Mouse (Mus musculus) left cerebral cortex, adult 11 months (tissue): ENCODE measurements at regions not wholly inside any gene's neighbourhood (a gene's known extent, or its start where the extent isn't known, plus 50 kb on each side); places are given as distances from the start of the nearest gene placed in this dataset.

Experiments
- DNase-seq: peaks from one replicate; pipeline ENCODE4 v3.0.0; 2022; ENCODE audit warnings: low spot score

DNA sequence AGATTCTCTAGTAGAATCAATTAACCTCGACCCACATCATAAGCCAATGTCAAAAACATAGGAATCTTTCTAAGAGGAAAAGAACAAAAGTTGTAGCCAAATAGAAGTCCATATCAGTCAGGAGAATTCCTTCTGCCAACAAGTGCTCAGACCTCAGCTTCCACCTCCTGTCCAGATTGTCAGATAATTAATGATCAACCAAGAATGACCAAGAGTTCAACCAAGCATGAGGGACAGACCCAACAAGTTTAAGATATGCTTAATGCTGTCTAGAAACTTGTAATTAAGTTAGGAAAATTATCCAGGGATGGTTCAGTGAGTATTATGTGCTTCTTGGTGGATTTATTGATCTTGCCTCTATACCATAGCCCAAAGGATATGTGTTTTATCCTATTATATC lies 238.6 kb downstream of the Nedd1 start:
- no peak for DNase-seq

DNA sequence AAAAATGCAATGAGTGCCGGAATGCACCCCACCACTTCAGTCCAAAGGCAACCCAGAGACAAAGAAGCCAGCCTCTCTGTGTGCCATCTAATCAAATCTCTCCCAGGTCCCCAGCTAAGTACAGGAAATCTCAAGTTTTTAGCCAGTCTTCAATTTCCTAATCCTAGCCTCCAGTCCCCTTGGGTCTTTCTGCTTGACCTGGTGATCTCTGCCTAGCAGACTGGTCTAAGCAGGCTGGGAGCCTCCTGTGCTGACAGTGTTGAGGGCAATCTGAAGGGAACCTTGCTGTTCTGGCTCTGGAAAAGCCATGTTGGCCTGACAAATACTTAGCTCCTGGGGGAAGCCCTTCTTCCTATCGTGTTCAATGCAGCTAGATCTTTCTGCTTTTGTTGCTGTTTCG lies 248.9 kb downstream of the Nedd1 start:
- DNase-seq = no peak

DNA sequence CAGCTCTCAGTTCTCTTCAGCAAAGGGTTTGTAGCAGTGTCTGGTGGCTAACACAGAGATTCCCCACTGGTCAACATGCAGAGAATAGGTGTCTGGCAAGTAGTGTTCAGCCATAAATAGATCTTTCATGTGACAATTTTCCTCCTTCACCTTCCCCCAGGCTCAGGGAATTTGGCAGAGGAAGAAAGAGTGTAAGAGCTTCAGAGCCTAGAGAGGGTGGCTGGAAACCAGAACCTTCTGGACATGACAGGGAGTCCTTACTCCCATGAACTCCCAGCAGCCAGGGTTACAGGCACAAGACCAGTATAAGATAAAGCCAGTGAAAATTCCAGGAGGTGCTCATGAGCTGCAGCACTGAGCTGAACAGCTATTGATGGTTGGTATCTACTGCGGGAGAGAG lies 251.1 kb downstream of the Nedd1 start:
- no peak for DNase-seq

DNA sequence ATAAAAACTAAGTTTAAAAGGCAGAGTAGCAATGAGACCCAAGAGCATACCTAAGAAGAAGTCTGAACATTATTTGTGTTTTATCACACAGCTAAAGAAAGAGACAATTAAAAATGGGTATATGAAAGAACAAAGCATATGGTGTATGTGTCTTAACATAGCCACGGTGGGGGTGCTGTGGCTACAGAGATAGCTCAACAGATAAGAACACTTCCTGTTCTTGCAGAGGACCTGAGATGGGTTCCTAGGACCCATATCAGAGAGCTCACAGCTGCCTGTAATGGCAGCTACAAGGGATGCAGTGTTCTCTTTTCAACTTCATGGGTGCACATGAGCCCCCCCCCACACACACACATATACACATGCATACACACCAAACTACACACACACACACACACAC lies 267.0 kb downstream of the Nedd1 start:
- no peak for DNase-seq

DNA sequence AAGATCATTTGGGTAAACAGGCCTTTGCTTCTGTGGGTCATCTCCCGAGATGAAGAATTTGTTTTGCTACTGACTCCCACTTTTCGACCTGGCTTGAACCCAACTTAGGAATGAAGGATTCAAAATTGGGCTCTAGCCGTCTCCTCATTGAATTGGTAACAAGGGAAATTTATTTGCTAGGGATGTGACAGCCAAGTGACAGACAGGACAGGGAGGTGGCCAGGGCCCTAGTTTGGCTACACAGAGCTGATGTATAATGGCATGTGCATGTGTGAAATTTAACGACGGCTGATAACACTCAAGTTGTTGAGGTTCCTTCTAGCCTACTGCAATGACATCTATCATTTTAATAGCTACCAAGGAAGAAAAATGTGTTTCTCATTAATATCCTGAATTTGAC lies 268.7 kb downstream of the Nedd1 start:
- no peak for DNase-seq

DNA sequence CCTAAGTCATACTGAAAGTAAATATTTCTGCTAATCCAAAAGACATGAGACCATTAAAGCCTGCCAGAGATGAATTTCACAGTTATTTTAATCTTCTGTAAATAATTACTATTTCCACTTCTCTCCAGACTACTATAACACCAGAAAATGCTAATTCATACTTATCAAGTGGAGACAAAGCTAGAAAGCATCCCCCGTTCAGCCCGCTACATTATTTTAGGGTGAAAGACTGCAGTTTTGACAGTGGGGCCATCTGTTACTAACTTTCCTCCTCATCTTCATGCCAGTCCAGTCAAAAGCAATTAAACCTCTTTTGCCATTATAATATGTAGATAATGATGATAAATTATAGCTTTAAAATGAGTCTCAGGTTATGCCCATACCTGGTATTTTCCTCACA lies 276.3 kb downstream of the Nedd1 start:
- DNase-seq = no peak

DNA sequence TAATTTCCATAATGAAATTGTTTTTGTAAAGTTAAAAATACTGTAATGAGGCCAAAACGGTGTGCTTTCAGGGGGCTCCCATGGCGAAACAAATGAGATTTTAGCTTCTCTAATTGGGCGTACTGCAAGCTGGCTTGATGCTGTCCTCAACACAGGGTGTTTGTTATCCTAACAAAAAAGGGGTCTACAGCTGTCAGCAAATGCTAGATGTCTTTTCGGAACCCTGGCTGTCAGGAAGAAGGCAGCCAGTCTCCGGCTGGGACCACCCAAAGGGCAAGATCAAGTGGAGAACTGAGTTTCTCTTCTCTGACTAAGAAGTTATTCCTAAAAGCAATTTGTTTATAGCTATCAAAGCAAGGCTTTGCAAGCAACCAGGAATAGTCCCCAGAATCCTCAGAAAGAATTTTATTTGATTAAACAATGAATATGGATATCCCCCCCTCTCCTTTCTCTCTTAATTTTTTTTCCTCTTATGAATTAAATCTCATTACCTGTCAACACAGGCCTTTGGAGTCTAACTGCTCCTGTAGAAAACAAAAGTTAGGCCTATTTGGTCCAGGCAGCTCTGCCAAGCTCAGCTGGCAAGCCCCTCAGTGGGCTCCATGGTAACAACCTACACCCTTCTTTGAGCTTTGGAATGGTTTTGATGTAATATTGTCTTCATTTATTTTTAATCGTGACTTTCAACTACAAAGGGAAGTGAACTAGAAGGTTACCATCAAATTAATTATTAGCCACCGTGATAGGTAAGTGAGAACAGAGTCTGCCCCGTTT lies 283.4 kb downstream of the Nedd1 start:
- no peak for DNase-seq

DNA sequence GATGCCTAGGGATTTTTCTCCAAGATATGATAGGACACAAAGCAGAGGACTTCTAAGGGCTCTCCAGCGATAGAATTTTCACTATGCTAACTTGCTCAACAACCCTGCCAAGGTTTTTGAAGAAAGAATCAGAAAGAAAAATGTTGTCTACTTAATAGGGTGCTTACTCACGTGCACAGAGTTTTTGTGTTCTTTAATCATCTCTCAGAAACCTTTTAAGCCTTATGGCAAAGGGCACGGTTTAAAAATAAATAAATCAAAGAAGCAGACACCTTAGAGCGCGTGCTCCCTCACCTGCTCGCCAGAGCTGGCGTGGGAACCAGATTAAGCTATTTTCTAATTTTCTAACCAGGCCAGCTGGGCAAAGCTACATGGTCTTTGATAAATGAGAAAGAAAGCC lies 293.0 kb downstream of the Nedd1 start:
- DNase-seq = no peak

DNA sequence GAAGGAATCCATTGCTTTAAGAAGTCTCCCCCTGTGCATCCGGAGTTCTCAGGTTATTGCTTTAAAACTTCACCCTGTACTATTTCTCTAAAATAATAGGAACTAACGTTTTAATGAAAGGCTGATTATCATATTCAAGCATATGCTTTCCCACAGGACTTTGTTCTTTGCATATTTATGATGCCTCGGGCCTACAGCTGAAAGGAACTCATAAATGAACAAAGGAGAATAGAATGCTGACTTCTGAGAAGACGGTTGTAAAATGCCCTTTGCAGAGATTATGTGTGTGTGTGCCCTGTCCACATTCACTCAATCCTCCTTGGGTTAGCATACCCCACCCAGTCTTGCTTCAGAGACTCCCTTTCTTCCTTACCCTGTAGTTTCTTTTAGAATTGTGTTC lies 294.2 kb downstream of the Nedd1 start:
- DNase-seq = no peak

DNA sequence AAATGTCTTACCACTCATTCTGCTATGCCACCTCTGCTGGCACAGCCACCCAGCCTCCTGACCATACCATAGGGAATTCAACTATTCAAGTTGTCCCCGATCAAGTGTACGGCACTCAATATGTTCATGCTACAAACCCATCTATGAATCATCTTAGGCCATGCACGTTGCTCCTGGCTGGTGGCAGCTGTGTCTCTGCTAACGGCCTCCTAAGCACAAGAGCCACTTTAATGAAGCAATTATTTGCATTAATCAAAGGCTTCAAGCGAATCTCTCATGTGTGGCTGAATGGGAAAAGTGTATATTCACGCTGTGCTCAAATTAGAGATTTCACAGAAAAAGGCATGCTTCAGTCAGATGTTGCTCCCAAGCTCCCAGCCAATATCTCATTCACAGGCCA lies 295.8 kb downstream of the Nedd1 start:
- no peak for DNase-seq

DNA sequence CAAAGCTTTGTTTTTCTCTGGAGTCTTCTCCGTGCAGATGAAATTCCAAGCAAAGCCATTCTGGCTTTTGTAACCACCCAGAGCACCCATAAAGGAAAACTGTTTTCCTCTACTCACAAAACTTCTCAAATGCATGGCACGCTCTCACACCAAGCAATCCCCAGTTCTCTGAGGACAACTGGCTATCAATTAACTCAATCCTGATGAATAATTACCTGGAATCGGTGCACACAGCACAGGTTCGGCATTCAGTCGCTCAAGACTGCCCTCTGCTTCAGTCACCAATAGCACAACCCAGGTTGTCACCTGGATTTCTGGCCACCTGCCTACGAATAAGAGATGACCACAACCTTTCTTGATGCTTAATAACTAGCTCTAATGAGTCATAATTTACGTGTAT lies 309.5 kb downstream of the Nedd1 start:
- DNase-seq = no peak

DNA sequence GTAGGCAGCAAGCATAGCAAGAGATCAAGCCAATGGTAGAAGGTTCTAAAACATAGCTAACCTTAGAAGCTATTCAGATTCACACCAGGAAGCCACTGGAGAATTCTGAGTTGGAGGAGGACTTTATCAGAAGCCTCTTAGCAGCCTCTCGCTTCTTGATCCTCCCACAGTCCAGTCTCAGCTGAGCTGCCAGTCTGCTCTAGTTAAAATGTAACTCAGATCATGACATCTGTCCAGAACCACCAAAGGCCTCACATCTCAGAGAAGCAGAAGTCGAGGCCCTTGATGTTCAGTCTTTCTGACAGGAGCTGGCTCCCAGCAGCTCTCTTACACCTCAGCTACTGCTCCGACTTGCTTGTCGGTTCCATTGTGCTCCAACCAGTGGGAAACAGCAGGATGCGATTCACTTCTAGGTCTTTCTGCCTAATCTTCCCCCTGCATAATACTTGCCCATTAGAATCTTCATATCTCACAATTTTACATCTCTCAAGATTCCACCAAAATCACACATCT lies 311.4 kb downstream of the Nedd1 start:
- no peak for DNase-seq

DNA sequence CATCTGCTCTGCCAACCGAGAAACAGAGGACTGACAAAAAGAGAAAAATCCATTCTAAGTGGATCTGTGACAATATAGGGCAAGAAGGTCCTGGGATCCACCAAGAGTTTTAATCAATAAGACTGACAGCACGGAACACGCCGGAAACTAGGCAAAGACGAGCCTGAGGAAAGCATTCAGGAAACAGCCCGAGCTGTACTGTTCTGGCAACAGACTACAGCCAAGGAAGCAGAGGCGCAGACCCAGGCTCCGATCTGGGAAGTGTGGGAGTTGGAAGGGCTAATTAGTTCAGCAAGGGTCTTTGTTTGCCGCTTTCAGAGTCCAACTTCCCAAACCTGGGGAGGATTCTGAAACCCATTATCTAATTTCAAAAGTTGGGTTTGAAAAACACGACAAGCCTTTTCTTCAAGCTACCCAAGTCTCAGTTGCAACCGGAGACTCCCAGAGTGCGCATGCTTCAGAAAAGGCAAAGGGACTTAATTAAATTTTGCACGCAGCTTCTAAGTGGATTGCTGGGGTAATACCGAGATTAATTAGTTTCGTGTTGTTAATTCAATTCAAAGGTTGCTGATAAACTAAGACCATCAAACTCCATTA lies 317.4 kb downstream of the Nedd1 start:
- DNase-seq = no peak

DNA sequence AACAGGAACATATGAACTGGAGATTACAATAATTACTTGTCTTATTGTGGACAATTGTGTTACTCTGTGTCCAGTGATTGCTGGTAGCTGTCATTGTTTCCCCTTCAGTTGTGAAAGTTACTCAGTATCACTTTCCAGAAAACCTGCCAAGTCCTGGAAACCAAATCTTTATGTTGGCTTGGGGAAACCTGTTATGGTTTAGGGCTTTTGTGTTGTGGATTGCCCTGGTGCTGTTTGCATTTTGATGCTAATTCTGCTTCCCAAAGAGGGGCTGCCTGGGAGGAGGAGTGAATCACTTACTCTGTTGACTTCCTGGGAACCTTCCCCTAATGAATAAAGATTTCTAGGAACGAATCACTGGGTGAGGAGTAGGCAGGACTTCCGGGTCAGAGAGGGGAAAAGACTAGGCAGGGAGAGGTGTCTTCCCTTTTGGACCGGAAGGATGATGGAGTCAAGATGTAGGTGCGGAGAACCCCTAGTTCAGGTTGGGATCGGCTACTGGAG lies 321.6 kb downstream of the Nedd1 start:
- DNase-seq = no peak

DNA sequence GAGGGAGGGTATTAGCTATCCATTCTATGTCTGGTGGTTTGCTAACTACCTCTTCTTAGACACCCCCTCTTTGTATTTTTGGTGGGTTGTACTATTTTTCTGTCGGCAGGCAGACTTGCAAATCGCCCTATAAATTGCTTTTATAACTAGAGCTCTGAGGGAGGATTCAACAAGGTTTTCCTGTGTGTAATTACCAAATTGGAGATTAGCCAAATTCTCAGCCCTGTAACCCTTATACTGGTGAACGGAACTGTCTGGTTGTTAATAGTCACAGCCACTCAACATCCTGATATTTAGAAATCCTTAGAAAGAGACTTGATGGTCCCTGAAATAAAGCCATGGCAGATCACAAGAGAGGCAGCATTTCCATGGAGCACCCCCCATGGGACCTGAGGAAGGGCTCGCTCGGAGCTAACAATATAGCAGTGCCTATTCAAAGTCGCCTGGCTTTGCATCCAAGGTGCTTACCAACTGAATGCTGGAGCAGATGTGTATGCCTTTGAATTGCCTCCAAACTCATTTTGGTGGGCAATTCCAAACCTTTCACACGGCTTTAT lies 333.0 kb downstream of the Nedd1 start:
- no peak for DNase-seq

DNA sequence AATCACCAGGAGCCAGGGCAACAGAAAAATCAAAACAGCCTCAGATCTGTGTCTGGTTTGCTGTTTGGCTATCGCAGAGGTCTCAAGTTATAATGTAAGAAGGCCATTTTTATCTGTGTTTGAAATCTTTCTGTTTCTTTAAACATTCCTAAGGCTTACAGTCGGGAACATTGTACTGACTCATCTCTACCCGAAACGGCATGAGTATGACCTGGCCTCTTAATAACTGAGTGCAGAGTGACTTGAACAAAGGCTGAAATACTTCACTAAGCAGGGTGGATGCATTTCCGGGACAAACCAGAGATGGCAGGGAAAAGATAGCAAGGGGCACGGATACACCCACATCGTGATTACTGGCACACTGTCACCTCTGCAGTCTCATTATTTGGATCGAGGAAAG lies 355.1 kb downstream of the Nedd1 start:
- DNase-seq = no peak

DNA sequence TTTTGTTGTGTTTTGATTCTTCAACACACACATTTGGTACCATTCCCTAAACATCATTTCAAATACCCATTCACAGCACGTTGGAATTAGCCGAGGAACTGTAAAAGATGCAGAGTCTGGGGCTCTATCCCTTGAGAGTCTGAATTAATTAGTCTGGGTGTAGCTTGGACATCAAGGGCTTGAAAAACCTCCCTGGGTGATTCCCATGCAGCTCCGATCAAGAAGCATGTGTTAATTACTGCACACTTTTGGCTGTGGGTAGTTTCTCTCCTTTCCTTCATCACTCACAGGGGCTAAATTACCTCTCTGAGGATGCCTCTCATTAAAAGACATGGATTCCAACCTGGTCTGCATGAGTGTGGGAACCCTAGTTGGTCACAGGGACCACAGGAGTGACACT lies 365.5 kb downstream of the Nedd1 start:
- DNase-seq = no peak

DNA sequence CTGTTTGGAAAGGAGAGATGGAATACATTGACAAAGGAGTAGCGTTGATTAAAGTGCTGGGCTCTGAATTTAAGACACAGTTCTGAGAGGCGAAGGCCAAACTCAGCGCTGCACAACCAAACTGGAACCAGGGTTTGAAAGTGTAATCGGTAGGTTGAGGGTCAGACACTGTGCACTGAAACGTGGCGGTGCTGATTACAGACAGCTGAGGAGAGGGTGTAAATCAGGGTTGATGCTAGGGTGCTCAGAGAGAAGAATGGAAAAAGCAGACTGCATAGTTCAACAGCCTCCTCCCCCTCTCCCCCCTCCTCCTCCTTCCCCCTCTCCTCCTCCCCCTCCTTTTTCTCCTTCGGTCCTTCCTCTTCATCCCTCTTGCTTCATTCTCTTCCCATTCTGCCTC lies 373.2 kb downstream of the Nedd1 start:
- DNase-seq = no peak

DNA sequence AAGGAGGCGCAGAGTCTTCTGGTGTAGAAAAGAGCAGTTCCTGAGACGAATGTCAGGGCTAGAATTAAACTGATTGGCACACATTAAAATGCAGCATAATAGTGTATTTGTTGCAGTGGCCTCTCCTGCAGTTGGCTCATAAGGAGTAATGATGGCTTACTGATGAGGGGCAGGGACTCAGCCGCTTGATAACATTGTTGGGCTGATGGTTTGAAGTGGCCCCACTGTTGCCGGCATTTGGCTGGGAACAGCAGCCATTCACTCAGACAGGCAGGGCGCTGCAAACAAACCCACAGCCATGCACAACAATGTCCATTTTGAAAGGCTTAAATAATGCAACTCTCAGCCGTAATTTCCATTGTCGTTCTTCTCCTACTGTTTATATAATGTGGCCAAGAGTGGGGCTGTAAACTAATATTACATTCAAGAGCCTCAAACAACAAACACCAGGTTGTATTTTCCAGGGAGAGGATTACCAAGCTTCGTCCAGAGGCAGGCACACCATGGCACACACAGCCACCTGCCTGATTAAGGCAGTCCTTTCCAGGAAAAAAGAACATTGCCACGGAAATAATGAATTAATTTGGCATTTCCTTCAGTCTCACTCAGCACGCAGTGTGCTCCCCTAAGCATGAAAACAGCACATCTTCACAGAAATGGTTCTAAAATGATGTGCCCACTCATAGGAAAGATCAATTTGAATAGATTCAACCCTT lies 374.1 kb downstream of the Nedd1 start:
- no peak for DNase-seq

DNA sequence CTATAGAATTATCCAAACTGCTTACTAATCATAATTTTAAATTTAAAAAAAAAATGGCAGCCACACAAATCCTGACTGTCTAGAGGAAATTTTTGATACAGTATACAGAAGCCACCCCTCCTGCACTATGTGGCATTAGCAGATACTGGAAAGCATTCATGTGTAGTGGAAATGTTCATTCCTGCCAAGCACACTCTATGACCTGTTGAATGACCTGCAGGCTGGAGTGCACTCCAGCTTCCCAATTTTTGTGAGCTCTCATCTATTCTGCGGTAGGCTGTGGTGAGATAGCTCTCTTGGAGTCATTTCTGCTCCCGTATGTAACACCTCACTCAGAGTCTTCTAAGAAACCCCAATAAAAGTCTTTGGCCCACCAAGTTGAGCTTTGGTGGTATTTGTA lies 382.5 kb downstream of the Nedd1 start:
- DNase-seq = no peak

DNA sequence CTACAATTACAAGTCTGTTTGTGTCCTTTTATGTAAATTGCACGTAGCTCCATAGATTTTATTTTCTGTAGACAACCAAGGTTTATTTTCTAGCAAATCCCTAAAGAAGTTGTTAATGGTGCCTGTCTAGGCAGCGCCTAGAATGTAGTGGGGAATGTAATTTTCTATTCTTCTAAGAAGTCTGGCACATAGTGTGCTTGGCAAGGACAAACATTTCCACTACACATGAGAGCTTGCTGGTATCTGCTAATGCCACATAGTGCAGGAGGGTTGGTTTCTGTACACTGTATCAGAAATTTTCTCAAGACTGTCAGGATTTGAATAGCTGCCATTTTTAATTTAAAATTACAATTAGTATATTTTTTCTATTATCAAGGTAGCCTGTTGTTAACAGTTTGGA lies 385.3 kb downstream of the Nedd1 start:
- DNase-seq = no peak

DNA sequence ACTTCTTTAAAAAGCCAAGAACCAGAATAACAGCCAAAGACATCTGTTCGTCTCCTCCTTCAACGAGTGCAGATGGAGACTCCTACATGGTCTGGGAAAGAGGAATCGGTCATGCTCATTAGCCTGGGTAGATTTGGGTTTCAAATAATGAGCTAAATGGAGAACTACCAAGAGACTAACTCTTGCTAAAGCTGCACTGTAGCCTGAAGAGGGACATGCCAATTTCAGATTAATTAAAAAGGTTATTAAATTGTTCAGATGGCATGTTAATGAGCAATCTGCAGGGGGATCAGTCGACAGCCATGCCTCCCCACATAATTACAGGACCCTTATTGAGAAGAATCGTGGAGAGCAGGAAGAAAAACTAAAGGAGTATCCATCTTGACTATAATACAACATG lies 386.1 kb downstream of the Nedd1 start:
- no peak for DNase-seq

DNA sequence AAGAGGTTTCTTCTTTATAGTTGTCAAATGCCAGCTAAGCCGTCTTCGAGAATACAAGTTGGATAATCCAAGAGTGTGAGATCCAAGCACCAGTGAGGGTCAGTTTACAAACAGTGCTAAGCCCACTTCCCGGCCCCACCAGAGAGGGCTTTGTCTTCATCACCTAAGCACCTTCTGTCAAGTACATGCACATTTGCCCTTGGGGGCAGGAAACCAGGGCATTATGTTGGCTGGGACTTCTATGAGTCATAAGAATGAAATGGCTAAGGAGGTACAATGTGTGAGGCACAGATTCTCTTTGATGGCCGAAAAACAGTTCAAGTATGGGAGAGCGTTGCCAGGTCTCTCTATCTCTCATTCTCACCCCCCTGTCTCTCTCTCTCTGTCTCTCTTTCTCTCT lies 387.1 kb downstream of the Nedd1 start:
- no peak for DNase-seq
